Mouse (Mus musculus) embryo, embryonic 10 days (tissue): ENCODE measurements around the gene Kif3c.
A peak's percentile ranks its signal among the peaks of the same experiment; 100 is the strongest.

Source experiments
- DNase-seq: peaks from one replicate; pipeline ENCODE4 v3.0.0-alpha.2; 2015; ENCODE audit warnings: low spot score

The Kif3c gene

DNA sequence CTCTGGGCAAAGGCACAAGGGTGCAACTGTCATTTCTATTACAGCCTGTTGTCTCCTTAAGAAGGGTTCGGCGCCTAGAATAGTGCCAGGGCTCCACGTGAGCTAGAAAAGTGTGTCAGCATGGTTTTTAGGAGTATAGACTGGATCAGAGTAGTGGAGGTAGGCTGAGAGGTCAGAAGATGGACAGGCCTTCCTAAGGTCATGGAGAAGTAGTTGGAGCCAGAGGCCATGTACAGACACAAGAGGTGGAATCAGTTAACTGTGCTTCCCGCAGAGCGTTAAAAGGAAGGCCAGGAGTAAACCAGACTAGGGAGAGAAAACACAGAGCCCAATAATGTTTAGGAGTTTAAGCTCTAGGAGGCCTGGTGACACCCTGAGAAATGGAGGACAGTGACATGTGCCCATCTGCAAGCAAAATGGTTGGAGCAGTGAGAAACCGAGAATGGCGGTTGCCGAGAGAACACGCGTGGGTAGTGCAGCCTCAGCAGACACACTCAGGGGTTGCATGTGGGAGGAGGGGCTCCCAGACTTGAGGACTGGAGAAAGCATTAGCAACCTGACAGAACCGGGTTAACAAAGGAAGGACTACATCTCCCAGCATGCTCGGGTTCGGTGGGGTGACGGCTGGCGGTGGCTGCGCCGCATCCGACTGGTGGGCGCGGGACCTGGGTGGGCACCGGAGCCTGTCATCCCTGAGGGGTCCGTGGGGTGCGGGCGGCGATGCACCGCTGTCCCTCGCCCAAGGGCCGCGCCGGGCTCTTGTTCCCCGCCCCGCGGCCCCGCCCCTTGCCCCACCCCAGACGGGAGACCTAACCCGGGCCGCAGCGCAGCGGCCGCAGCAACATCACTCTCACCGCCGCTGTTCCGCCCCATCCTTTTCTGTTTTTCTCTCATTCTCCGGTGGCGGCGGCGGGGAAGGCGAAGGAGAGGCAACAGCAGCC is at the start of gene Kif3c:
TSS of gene Kif3c (plus strand) at position 625 of the 941 bp plus-strand sequence.
- DNase-seq, result peak; percentile 91

DNA sequence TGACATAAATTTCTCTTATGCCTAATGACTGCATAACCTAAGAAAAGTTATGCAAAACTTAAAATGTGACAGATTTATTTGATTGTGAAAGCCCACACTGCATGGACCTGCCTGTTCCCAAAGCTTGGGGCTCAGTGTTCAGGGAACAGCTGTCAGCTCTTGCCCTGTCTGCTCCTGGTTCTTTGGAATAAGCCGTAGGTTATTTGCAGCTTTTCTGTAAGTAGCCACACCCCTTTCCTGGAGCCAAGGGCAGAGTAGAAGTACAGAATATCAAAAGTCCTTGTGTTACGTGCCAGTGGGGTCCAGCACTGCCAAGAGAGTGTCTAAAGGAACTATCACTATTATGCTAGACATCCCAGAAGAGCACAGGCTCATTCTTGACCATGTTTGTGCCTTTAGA is 48.8 kb upstream of the Kif3c start:
- DNase-seq, result no peak

DNA sequence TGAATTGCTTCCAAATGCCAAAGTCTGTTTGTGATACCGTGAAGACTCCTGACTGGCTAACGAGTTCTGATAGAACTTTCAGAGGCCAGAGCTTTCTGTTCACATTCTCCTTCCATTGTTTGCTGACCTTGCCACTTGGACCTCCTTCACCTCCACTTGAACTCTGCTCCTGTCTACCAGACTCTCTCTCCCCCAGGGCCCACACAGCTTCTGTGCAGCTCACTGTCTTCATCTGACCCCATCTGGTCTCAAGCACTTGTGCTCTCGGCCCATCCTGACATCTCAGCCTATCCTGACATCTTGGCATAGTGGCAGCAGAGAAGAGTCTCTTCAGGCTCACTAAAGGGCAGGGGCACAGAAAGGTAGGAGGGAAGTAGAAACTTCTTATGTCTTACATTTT is 48.0 kb upstream of the Kif3c start:
- DNase-seq, result no peak

DNA sequence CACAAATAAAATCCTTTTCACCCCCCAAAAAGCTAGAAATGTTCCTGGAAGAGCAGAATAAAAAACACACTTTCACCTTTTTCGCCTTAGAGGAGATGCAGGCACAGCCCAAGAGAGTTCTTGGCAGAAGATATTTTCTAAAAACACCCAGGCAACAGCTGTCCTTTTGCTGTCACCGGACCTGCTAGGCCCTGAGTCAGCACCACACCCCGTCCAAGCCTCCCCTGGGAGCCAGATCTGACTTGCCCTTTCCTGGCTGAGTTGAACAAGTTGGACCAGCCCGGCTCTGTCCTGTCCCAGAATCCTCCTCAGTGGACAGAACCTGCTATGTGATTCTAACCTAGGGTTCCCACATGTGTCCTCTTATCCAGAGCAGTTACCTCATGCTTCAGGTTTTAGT is 45.6 kb upstream of the Kif3c start:
- no peak for DNase-seq

DNA sequence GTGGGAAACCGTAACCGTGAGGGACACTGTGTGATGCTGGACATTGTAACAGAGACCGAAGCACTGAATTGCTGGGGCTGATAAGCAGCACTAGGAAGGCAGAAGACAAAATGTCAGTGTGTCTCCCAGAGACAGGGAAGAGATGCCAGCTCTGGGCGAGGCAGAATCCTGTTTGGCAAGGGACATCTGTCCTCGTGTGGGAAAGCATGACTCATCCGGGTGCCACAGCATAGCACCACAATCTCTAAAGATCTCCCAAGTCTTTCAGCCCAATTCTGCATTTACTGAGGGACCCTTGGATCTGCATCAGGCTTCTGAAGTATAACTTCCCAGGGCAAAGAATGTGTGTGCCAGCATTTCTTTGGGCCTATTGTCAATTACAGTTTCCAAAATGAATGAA is 41.7 kb upstream of the Kif3c start:
- DNase-seq, result no peak

DNA sequence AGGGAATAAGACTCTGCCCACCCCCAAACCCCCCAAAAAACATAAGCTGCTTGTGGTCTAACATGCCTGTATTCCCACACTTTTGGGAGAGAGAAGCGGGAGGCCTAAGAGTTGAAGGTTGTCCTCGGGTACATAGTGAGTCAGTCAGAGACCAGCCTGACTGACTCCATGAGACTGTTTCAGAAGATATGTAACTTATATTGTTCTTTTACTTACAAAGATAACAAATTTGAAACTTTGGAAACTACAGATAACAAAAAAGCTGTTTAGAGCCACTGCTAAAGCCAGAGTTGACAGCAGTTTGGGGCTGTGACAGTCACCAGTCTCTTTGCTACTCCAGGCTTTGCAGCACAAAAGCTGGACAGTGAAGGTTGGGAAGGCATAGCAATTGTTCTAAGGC is 39.7 kb upstream of the Kif3c start:
- no peak for DNase-seq

DNA sequence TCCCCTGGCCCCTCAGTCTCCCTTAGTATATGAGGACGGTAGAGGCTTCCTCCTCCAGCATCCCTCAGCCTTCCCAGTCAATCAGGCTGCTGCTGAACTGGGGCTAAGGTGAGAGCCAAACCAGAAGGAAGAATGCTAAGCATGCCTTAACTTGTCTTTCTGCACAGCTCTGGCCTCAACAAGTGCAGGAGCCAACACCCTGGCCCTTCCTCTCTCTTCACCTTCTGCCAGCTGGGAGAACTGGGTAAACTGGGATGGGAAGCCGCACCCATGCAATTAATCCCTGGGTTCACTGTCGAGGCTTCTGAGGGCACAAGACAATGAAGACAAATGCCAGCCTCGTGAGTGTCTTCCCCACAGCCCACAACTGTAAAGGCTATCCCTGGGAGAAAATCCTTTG is 35.3 kb upstream of the Kif3c start:
- no peak for DNase-seq

DNA sequence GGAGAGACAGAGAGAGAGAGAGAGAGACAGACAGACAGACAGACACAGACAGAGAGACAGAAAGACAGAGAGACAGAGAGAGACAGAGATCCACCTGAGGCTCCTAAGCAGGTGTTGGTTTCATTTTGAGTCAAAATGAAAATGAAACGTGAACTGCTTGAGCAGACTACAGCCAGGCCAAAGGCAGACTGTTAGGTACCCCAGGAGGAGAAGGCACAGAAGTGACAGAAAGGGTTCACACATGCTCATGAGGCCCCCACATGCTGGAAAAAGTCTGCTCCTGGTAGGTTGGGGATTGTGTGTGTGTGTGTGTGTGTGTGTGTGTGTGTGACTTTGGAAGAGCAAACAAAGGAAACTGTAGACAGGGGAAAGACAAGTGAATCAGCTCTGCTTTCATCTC is 26.0 kb upstream of the Kif3c start:
- no peak for DNase-seq

DNA sequence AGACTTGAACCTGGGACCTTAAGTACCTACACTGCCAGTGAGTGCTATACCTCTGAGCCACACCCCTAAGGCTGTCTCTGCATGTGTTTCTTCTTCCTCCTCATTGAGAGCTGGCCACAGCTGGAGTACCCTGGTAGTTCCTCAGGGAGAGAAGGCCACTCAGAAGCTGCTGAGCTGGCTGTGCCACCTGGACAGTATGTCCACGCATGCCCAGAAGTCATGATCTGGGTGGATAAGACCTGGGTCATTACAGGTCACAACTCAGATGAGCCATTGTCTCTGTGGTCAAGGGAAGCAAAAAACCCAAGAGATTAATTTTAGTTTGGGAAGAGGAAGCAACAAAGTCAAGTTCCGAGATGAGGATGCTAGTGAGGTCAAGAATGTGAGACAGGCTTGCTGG is 20.8 kb upstream of the Kif3c start:
- no peak for DNase-seq

DNA sequence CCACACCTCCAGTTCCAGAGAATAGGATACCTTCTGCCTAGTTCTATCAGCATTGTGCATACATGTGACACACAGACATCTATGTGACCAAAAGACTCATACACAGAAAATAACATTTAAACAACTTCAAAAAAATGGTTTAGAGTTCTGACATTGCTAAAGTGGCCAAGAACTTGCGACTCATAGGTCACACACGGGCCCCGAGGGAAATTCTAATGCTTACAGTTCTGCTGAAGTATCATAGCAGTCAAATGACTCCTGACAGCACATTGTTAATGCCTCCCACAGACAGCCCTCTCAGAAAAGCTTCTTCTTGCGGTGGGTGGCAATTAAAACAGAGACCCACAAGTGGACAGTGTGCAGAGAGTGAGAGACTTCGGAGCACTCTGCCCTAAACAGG is 19.9 kb upstream of the Kif3c start:
- DNase-seq, result no peak

DNA sequence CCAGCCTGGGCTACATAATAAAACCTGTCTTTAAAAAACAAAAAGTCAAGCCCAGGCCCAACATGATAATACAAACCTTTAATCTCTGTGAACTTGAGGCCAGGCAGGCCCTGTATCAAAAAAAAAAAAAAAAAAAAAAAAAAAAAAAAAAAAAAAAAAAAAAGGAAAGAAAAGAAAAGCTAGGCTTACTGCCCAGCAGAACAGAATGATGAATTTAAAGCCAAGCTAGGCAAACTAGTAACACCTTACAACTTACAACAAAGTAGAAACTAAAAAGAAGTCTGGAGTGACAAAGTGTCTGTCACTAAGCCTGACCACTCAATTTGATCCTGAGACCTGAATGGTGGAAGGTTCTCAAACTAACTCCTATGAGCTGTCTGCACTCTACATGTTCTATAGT is 17.2 kb upstream of the Kif3c start:
- no peak for DNase-seq

DNA sequence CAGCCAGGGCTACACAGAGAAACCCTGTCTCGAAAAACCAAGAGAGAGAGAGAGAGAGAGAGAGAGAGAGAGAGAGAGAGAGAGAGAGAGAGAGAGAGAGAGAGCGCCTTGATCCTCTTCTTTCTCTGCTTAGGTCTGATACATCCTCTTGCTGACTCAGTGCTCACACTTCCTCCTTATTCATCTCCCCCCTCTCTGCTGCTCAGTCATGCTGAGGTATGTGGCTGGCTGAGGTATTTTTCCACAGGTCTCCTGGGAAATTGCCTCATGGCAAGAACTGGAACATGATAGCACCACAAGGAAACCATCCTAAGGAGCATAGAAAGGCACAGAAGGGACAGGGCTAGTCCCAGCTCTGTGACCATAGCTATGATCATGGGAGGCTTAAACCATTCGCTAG is 15.5 kb upstream of the Kif3c start:
- DNase-seq, result no peak

DNA sequence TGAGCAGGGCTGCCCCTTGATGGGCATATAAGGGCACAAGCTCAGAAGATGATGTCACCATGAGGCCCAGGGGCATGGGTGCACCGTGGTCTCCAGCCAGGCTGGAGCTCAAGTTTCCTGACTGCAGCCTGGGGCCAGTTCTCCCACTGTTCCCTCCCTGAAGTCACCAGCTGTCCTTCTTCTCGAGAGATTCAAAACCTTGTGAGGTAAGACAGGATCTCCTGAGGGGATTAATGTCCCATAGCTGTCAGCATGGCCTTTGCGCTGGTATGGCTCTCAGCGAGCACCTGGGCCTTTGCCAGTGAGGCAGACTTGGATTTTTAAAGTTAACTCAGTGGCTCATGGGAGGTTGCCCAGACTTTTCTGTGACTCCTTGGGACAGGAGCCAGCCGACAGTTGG is 14.8 kb upstream of the Kif3c start:
- no peak for DNase-seq

DNA sequence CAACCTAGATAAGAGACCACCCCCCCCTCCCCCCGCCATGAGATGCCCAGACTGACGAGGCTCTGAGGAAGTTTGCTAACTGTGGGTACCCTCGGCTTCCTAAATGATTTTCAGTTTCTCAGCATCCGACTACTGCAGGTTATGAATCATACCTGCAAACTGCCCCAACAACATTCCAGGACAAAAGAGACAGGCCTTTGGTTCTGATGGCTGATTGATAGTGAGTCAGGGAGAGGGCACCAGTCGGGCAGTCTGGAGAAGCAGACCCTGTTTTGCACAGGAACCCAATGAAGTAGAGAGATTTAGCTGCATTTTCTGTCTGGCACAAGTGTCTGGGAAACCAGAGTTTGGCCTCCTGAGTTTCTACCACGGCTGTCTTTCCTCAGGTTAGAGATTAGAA is 12.7 kb upstream of the Kif3c start:
- no peak for DNase-seq

DNA sequence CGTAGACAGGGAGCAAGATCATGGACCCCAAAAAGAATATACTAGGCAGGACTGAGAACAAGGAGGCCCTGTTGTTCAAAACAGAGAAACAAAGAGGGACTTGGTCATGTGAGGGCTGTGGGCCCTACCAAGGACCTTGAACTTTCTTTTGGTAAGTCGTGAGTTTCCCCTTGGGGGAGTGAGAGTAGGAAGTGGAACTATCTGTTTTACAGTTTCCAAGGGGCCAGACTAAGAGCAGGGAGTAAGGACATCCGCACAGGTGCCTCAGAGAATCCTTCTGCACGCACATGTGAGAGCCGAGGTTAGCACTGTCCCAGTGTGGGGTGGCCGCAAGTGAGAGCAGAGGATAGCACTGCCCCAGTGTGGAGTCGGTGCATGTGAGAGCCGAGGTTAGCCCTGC is 9.9 kb upstream of the Kif3c start:
- no peak for DNase-seq

DNA sequence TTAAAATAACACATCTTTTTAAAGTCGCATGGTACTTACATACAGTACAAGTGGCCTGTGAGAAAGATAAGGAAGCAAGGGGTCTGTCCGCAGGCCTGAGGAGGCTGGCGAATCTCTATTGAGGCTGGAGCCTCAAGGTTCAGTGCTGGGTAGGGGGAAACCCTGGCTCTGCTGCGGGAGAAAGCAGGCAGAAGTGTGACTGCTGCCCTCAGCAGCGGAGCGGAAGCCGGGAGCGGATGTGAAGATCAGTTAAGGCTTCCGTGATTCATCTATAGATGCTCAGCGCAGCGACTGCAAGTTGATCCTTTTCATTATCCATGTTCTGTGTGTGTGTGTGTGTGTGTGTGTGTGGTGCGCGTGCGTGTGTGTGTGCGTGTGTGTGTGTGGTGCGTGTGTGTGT is 8.1 kb upstream of the Kif3c start:
- no peak for DNase-seq

DNA sequence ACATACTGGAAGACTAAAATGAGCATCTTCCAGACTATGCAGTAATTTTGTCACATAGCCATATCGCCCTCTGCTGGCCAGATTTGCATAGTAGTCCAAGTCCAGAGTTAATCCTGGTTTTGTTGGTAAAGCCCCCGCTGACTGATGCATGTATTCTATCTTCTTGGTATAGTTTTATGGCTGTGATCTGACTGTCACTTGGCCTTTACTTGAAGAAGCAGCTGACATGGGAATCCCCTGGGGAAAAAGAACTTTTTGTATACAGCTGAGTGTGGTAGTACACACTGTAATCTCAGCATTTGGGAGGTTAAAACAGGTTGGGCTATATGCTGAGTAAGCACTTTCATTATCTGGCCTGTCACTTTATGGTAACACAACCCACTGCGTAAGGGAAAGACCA is 5.6 kb upstream of the Kif3c start:
- peak; percentile 82 for DNase-seq

DNA sequence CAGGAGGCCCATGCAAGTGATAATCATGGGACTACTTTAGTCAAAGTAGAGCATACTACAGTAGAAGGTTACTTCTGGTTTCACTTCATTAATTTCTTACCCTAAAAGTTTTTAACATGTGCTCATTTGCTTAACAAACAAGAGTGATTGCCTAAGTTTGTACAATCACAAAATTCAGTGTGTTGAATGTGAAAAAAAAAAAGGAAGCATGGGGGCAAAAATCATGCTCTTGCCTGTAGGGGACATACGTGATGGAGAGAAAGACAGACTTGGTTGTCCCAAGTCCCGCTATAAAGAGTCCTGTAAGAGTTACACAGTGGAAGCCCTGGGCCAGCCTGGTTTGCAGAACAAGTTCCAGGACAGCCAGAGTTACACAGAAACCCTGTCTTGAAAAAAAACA is 4.9 kb upstream of the Kif3c start:
- no peak for DNase-seq

DNA sequence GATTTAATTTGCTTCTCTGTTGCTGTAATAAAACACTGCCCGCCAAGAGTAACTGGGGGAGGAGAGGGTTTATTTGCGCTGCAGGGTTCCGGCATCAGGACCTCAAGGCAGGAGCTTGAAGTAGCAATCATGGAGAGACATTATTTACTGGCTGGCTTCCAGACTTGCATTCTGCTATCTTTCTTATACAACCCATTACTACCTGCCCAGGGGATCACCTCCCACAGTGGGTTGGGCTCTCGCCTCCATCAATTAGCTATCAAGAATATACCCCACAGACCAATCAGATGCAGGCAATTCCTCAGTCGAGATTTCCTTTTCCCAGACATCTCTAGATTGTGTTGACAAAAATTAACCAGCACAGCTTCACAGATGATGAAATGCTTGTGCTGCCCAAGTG is 856 bp upstream of the Kif3c start:
- DNase-seq, result no peak

DNA sequence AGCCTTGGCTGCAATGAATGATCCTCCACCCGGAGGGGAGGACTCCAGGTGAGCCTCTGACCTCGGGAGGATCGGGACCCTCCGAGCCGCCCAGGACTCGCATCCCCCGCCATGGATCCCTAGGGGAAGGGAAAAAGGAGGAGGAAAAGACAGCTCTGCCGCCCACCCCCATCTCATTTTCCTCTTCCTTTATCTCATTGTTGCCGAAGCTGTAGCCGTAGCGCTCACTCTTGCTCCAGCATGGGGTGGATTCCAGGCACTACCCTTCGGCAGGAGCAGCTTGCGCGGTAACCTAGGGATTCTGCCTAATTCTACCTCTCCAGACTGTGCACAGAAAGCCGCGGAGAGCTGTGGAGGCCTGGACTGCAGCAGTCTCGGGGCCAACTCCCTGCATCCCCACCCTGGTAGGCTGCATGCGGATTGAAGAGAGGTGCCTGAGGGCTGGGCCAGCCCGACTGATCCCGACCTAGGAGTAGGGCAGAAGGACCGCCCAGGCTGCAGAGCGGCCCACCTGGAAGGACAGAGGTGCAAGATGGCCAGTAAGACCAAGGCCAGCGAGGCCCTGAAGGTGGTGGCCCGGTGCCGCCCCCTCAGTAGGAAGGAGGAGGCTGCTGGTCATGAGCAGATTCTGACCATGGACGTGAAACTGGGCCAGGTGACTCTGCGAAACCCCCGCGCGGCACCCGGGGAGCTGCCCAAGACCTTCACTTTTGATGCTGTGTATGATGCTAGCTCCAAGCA is 687 bp downstream of the Kif3c start:
- DNase-seq, result peak; percentile 16

DNA sequence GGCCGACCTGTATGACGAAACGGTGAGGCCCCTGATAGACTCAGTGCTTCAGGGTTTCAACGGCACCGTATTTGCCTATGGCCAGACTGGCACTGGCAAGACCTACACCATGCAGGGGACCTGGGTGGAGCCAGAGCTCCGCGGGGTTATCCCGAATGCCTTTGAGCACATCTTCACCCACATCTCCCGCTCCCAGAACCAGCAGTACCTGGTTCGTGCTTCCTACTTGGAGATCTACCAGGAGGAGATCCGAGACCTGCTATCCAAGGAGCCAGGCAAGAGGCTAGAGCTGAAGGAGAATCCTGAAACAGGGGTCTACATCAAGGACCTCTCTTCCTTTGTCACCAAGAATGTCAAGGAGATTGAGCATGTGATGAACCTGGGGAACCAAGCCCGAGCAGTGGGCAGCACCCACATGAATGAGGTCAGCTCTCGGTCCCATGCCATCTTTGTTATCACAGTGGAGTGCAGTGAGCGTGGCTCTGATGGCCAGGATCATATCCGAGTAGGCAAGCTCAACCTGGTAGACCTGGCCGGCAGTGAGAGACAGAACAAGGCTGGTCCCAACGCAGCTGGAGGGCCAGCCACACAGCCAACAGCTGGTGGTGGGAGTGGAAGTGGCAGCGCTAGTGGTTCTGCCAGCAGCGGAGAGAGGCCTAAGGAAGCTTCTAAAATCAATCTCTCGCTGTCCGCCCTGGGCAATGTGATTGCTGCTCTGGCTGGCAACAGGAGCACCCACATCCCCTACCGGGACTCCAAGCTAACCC is 1.4 kb downstream of the Kif3c start:
- DNase-seq, result no peak

DNA sequence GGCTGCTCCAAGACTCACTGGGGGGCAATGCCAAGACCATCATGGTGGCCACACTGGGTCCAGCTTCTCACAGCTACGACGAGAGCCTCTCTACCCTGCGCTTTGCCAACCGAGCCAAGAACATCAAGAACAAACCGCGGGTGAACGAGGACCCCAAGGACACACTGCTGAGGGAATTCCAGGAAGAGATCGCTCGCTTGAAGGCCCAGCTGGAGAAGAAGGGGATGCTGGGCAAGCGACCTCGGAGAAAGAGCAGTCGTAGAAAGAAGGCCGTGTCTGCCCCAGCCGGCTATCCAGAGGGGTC is 2.0 kb downstream of the Kif3c start:
- DNase-seq, result no peak

DNA sequence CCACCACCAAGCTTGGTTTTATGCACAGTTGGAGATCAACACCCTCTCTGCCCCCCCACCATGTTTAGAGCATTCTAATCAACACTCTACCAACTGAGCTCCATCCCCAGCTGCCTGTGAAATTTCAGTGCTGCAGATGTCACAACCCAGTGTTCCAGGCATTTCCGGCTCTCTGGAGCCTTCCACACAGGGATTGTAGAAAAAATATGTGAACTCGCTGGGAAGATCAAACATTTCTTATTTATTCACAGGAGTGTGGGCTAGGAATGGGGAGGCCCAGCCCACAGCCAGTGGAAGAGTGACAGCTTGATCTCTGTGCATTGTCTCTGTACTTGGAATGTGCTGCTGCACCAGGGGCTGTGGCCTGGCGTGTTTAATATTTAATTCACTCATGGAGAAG is 3.8 kb downstream of the Kif3c start:
- DNase-seq, result no peak
